Mouse (Mus musculus): ENCODE measurements around the gene 6430628N08Rik. TPM values are rescaled to one million over a fixed set of nuclear protein-coding genes. Genes with fewer than 3 reads are reported as not detected.

The 6430628N08Rik gene
- total RNA-seq, 2 experiments from 2014 or later, result not detected

DNA sequence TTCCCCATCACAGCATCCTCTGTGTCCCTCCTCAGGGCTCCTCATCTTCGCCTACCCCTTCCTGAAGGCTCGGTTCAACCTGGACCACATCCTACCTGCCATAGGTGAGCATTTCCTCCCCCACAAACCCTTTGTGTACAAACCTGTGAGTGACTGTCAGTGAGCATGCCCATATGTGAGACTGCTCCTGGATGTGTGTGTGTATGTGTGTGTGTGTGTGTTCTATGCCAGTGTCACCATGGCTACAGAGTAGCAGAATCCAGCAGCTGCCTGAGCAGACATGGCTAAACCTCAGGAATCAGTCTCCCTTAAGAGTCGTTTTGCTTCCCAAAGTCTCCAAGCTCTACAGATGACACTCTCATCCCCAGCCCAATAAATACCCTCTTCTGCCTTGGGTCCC is 4.6 kb upstream of the 6430628N08Rik start:
- no peak for ATAC-seq (replicated peaks; ENCODE audit: poor library complexity)

DNA sequence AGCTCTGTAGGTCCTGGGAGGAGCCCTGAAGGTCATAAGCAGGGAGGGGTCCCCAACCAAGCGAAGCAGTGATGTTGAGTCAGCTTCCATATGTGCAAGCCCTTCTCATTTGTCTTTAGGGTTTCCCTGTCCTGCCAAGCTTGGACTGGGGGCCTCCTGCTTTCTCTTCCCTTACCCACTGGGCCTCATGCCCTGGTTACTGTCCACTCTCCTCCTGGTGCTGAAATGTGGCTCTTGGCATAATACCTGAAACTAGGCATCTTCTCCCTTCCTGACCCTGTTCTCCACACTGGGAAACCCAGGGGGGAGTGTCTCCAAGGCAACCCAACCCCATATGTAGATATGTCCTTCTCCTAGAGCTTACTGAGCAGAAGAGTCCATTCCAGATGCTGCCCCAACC is 3.6 kb upstream of the 6430628N08Rik start:
- peak; percentile 68 for ATAC-seq (replicated peaks; ENCODE audit: poor library complexity)

DNA sequence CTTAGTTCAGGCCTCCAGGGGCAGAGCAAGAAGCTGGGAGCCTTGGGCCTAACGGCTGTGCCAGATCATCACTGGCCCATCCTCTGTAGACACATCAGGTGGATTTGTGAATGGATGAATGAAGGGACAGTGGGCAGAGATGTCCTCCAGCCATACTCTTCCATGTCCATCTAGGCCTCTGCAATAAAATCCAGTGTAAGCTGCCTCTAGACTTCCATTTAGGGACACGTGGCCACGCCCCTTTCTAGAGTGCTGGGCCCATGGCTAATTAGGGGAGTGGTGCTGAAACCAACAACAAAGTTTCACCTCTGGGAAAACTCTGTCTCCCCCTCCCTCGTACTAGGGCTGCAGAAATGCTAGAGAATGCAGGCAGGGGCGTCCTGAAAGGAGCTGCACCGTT is 399 bp upstream of the 6430628N08Rik start:
- no peak for ATAC-seq (replicated peaks; ENCODE audit: poor library complexity)

DNA sequence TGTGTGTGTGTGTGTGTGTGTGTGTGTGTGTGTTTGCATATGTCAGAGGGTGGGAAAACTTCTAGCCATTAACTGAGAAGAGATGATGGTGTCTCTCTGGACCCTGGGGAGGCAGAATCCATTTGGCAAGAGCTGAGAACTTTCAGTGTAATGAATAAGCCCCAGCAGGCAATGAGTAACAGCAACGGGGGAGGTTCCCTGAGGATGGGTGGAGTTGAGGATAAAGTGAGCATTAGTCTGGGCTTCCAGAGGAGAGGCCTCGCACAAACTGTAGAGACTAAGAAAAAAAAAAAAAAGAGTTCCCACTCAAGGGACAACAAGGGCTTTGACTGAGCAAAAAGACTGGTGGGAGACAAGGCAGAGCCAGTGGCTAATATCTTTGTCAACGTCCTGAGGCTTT is 3.8 kb downstream of the 6430628N08Rik start:
- ATAC-seq (replicated peaks; ENCODE audit: poor library complexity), result no peak

DNA sequence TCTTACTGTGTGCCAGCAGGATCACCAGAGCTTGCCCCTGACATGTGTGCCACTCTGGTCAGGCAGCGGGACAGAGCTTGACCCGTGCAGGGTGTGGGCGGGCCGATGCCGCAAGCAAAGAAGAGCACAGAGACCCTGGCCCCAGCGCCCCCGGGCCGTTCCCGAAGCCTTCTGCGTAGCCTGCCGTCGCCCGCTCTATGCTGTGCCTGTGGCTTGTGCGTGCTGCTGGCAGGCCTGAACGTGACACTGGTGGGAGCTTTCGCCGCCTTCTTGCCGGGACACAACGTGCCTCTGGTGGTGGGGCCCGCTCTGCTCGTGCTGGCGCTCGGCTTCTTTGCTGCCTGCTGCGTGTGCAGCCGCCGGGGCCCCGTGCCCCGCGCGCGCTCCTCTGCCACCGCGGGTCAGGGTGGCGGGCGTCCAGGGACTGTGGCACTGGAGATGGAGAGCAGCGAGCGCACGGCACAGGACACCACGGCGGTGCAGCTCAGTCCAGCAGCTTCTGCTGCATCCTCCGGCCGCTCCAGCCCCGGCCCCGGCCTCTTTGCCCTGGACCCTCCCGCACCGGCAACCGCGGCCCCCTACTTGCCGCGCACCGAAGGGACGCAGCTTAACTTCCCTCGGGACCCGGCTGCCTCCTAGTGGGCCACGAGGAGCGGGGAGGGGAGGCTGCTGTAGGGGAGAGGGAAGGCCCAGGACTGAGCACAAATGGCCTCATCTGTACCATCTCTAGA is 7.6 kb downstream of the 6430628N08Rik start:
- peak; percentile 38 for ATAC-seq (replicated peaks; ENCODE audit: poor library complexity)

- ATAC-seq (replicated peaks; ENCODE audit: poor library complexity), result peak; percentile 84
These were observed 12.4 kb downstream of the 6430628N08Rik start for GRCm38 (mm10) chr4:115902816-115903215.

GRCm38 (mm10) chr4:115904375-115904774 is 13.9 kb downstream of the 6430628N08Rik start:
- no peak for ATAC-seq (replicated peaks; ENCODE audit: poor library complexity)

- ATAC-seq (replicated peaks; ENCODE audit: poor library complexity), result no peak
These were observed 15.2 kb downstream of the 6430628N08Rik start for GRCm38 (mm10) chr4:115905701-115906100.

DNA sequence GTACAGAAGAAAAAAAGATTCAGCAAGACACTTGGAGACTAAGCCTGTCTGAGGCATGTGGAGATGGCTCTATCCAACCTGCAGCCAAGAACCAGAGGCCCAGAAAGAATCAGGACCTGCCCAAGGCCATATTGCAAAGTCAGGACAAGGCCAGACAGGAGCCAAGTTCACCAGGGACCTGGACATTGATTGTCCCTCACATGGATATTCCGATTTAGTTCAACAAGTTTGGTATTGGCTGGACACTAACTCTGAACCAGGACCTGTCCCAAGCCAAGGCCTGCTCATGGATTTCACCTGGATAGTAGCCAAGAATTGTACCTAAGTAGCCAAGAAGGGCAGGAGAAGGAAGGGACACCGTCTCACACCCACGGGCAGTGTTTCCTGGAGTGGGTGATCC is 16.3 kb downstream of the 6430628N08Rik start:
- ATAC-seq (replicated peaks; ENCODE audit: poor library complexity), result no peak

GRCm38 (mm10) chr4:115907994-115908393 is 17.5 kb downstream of the 6430628N08Rik start:
- ATAC-seq (replicated peaks; ENCODE audit: poor library complexity), result peak; percentile 23; the same call in 1 of the 2 replicates

GRCm38 (mm10) chr4:115908641-115909040 is 18.2 kb downstream of the 6430628N08Rik start:
- ATAC-seq (replicated peaks; ENCODE audit: poor library complexity), result no peak

DNA sequence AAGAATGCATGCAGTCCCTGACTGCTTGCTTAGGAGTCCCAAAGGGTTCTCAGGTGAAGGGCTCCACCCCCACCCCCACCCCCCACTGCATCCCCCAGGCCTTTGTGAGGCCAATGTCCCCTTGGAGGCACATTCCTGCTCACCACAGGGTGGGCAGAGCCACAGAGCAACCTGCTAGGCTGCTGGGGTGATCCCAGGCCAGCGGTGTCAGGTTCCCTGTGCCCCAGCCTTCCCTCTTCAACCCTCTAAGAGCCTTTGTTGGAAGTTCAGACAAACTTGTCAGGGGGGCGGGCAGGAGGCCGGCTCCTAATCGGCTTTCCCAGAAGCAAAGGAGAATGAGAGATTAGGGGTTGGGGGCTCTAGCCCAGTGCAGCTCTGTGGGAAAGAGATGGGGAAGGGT is 21.1 kb downstream of the 6430628N08Rik start:
- ATAC-seq (replicated peaks; ENCODE audit: poor library complexity), result no peak

GRCm38 (mm10) chr4:115919911-115920310 is 29.4 kb downstream of the 6430628N08Rik start:
- ATAC-seq (replicated peaks; ENCODE audit: poor library complexity), result no peak

DNA sequence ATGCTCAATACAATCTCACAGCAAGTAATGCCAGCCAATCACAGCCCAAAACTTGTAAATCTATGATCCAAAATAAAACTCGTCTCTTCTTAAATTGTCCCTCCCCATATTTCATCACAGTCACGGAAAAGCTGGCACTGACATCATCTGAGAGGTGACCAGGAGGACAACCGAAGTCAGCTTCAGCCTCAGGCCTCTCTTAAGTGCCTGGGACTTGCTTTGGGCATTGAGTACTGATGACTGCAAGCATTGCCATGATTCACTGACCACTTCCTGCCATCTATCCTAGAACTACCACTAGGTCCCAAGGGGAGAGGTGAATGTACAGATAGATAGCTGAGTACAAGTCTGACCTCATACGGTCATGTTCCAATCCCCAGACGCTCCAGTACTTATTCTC is 32.2 kb downstream of the 6430628N08Rik start:
- ATAC-seq (replicated peaks; ENCODE audit: poor library complexity), result no peak

DNA sequence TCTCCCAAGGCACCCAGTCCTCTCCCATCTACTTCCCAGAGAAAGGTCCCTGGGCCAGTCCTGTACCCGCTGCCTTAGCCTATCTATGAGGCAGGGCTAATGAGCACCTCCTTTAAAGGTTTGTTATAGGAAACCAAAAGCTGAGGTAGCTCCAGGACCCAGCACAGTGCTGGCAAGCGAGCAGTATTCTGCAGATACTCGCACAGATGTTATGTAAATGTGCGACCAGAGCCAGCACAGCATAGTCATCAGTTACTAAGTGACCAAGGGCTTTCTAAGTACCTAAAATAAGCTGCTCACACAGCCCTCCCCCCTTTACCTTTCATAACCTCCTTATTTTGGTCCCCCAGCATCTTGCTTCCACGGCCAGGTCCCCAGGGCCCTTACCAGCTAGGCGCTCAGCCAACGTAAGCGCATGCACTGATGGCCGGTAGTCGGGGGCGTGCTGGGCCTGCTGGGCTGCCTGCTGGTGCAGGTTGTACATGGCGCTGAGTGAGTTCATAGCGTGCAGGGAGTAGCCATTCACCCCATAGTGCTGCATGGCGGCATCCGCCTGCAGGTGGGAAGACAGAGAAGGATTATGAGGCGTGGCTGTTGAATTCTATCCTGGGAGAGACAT is 32.9 kb downstream of the 6430628N08Rik start:
- ATAC-seq (replicated peaks; ENCODE audit: poor library complexity), result no peak

DNA sequence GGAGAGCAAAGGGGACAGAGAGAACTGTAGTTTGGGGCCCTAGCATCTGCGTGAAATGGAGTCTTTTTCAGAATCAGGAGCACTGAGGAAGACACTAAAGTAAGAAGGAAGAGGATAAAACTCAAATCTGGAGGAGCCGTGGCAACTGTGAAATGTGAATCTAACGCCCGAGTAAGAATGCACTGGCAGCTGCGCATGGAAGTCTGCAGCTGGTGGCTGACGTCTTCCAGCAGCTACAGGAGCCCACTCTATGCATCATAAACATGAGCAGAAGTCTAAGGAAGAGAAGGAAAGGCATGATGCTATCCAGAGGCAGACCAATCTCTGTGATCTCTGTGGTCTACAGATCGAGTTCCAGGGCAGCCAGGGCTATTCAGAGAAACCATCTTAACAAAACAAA is 37.2 kb downstream of the 6430628N08Rik start:
- no peak for ATAC-seq (replicated peaks; ENCODE audit: poor library complexity)

DNA sequence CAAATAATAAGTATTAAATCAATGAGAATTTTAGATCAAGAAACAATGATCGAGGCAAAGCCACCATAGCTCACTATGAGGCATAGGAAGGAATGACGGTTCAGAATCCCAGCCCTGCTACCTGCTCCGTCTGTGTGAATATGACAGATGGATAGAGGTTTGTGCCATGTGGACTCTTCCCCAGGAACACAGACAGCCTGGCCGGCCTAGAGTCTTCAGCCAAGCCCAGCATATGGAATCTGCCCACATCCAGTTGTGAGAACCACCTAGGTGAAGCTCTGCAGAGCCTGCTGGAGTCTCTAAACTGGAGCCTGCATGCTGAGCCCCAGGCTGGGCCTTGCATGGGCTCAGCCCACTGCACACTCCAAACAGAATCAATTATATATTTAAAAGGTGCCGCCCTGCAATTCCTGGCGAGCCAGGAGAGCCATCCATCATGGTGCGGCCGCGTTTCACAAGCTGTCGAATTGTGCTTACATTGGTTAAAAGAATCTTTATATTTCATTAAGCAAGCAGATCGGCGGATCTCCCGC is 41.2 kb downstream of the 6430628N08Rik start:
- ATAC-seq (replicated peaks; ENCODE audit: poor library complexity), result no peak

DNA sequence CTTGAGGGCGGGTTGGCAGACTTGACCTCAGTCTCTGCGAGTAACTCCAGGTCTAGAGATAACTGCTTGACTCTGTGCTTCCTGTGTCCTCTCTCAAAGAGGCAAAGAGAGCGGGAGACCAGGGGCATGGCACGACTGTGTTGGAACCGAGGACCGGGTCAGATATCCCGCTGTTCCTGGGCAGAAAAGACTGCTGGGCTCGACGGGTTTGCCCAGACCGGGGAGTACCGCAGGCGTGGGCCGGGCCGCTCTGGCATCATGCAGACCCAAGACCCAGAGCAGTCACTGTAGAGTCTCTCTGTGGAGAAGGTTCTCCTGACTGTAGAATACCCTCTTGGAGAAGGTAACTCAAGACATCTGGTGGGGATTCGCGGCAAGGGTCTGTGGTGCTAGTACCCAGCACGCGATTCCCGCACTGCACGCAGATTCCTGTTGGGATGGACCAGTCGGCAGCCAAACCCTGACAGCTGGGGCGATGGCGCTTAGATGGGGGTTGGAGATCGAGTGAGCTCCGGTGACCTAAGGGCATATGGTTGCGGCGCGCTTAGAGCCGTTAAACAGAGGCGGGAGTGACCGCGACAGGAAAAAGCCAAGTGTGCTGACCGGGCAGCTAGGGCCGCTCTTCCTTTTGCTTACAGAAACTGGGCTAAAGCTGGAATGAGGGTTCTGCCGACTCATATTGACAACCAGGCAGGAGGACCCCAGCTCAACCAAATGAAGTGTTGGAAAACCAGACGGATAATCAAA is 45.5 kb downstream of the 6430628N08Rik start:
- ATAC-seq (replicated peaks; ENCODE audit: poor library complexity), result no peak

- ATAC-seq (replicated peaks; ENCODE audit: poor library complexity), result no peak
These were observed 46.2 kb downstream of the 6430628N08Rik start for GRCm38 (mm10) chr4:115936646-115937045.

GRCm38 (mm10) chr4:115937061-115937976 is 46.9 kb downstream of the 6430628N08Rik start:
- ATAC-seq (replicated peaks; ENCODE audit: poor library complexity), result no peak

All from megakaryocyte progenitor cell, adult 5-6 weeks (primary cell).